Mouse (Mus musculus) kidney, embryonic 16.5 days (tissue): ENCODE data around the gene Snx25. TPM values are rescaled to one million over a fixed set of nuclear protein-coding genes. Genes with fewer than 3 reads are reported as not detected.

Experiments used
- ATAC-seq: fragments of 200-750 bp; cut with Nextera tagmentation; 2 replicates; pipeline ENCODE4 v1.8.0; 2017; ENCODE audit warnings: moderate TSS enrichment; ENCODE audit not compliant: low FRiP score, low TSS enrichment
- H3K27ac ChIP-seq: fragments of 300-500 bp; sonication (generic); 2 replicates; pipeline ENCODE4 v1.5.1; 2014; ENCODE audit warnings: low read length
- H3K27me3 ChIP-seq: fragments of 300-500 bp; sonication (generic); 2 replicates; pipeline ENCODE4 v1.6.1; 2014; ENCODE audit warnings: low read length, control low read depth, mixed read lengths; ENCODE audit not compliant: insufficient read depth
- H3K36me3 ChIP-seq: fragments of 300-500 bp; sonication (generic); 2 replicates; pipeline ENCODE4 v1.6.1; 2014; ENCODE audit warnings: low read length, control low read depth, mixed read lengths; ENCODE audit not compliant: insufficient read depth
- H3K4me1 ChIP-seq: fragments of 300-500 bp; sonication (generic); 2 replicates; pipeline ENCODE4 v1.6.1; 2014; ENCODE audit warnings: low read length, control low read depth, mixed read lengths; ENCODE audit not compliant: insufficient read depth
- H3K4me2 ChIP-seq: fragments of 300-500 bp; sonication (generic); replicated peaks from 2 replicates; pipeline ENCODE4 v1.6.1; 2014; ENCODE audit warnings: low read depth, low read length
- H3K4me3 ChIP-seq: fragments of 300-500 bp; sonication (generic); 2 replicates; pipeline ENCODE4 v1.5.1; 2014; ENCODE audit warnings: mild to moderate bottlenecking, low read length
- H3K9ac ChIP-seq: fragments of 300-500 bp; sonication (generic); replicated peaks from 2 replicates; pipeline ENCODE4 v1.6.1; 2014; ENCODE audit warnings: low read length
- H3K9me3 ChIP-seq: fragments of 300-500 bp; sonication (generic); 2 replicates; pipeline ENCODE4 v1.6.1; 2016; ENCODE audit warnings: low read length, control low read depth
- WGBS: fragments of 180-500 bp; shearing (Covaris S2); extraction: QIAGEN DNeasy Blood & Tissue Kit; methylation state at CpG from one replicate; pipeline ENCODE4 v1.1.7; 2014; 5-methylcytosine and 5-hydroxymethylcytosine counted together
- polyA plus RNA-seq: library from polyadenylated mRNA; unstranded; fragments of >200 nt; fragmentation: Nextera tagmentation; extraction: Ambion mirVana; gene quantifications from 2 replicates; pipeline ENCODE4 v1.2.1, GENCODE M21; 2015

Snx25 gene
- polyA plus RNA-seq, 1 experiment from 2014 or later: 4.5 TPM

GRCm38 (mm10) chr8:46153042-46153441 is 1.1 kb upstream of the Snx25 start:
- 37% methylated on average over 2 of the region's 2 CpGs for WGBS
- H3K27me3 ChIP-seq: peaks cover 13% of the 10 kb centered on the region
- peak overlapping the region; percentile 86 for H3K4me2 ChIP-seq
- no peak overlapping the region; the same call in 1 of the 2 replicates for H3K9ac ChIP-seq
- no peak overlapping the region for H3K27ac ChIP-seq
- peak overlapping the region; percentile 80 for H3K4me3 ChIP-seq
- H3K4me1 ChIP-seq: peaks cover 14% of the 10 kb centered on the region
- no peaks in the 10 kb centered on the region; the same call in 1 of the 2 replicates for H3K9me3 ChIP-seq
- no peak for ATAC-seq
- H3K36me3 ChIP-seq: no peaks in the 10 kb centered on the region

GRCm38 (mm10) chr8:46151202-46152062 is 527 bp downstream of the Snx25 start, which contains the start of gene Cfap97:
TSS of gene Cfap97 (plus strand) at chr8:46151771.
- WGBS: 1% methylated on average over 61 of the region's 75 CpGs
- peak within 1 kb of the TSS; percentile 80 for H3K4me3 ChIP-seq

GRCm38 (mm10) chr8:46149782-46150181 is 2.2 kb downstream of the Snx25 start:
- Histone ChIP-seq H3K9ac (no peak overlapping the region), H3K4me2 (no peak overlapping the region), H3K4me3 (no peak overlapping the region), H3K4me1 (peaks cover 14% of the 10 kb centered on the region), H3K36me3 (no peaks in the 10 kb centered on the region), H3K27me3 (peaks cover 13% of the 10 kb centered on the region), H3K27ac (no peak overlapping the region), H3K9me3 (no peaks in the 10 kb centered on the region)
- WGBS: 78% methylated on average over 9 of the region's 9 CpGs
- no peak for ATAC-seq

More at GRCm38 (mm10) chr8:46151202-46152062, 527 bp downstream of the Snx25 start, which contains the start of gene Cfap97:
- H3K9ac ChIP-seq: peak within 1 kb of the TSS; percentile 82
- H3K36me3 ChIP-seq: no peaks in the 10 kb centered on the region
- no peak within 1 kb of the TSS for H3K27ac ChIP-seq
- peak within 1 kb of the TSS; percentile 86 for H3K4me2 ChIP-seq
- ATAC-seq: peak; percentile 83
- peaks cover 14% of the 10 kb centered on the region for H3K4me1 ChIP-seq
- no peaks in the 10 kb centered on the region for H3K9me3 ChIP-seq
- H3K27me3 ChIP-seq: peaks cover 13% of the 10 kb centered on the region

GRCm38 (mm10) chr8:46149306-46149705 is 2.7 kb downstream of the Snx25 start:
- no peak overlapping the region for H3K4me3 ChIP-seq
- no peak overlapping the region for H3K9ac ChIP-seq
- no peak overlapping the region for H3K4me2 ChIP-seq
- ATAC-seq: no peak
- peaks cover 14% of the 10 kb centered on the region for H3K4me1 ChIP-seq
- peaks cover 13% of the 10 kb centered on the region for H3K27me3 ChIP-seq
- WGBS: 57% methylated on average over 6 of the region's 6 CpGs
- no peak overlapping the region for H3K27ac ChIP-seq
- H3K36me3 ChIP-seq: no peaks in the 10 kb centered on the region
- H3K9me3 ChIP-seq: no peaks in the 10 kb centered on the region

- no peak overlapping the region for H3K4me2 ChIP-seq
- no peaks in the 10 kb centered on the region for H3K36me3 ChIP-seq
- no peak overlapping the region for H3K27ac ChIP-seq
- no peaks in the 10 kb centered on the region for H3K27me3 ChIP-seq
- no peaks in the 10 kb centered on the region for H3K9me3 ChIP-seq
- peaks cover 17% of the 10 kb centered on the region for H3K4me1 ChIP-seq
- no peak for ATAC-seq
- H3K4me3 ChIP-seq: no peak overlapping the region
- 27% methylated on average over 3 of the region's 3 CpGs for WGBS
- 0 out of 2 replicates have a peak overlapping the region, but pooled peaks have one; percentile 11 for H3K9ac ChIP-seq
Measured at GRCm38 (mm10) chr8:46146173-46146572, 5.8 kb downstream of the Snx25 start.

- H3K9ac ChIP-seq: no peak overlapping the region
- no peak for ATAC-seq
- H3K4me3 ChIP-seq: no peak overlapping the region
- H3K9me3 ChIP-seq: no peaks in the 10 kb centered on the region
- WGBS: 23% methylated on average over 1 of the region's 1 CpGs
- H3K27ac ChIP-seq: no peak overlapping the region
- no peaks in the 10 kb centered on the region for H3K36me3 ChIP-seq
- no peaks in the 10 kb centered on the region for H3K27me3 ChIP-seq
- peaks cover 9% of the 10 kb centered on the region for H3K4me1 ChIP-seq
- no peak overlapping the region for H3K4me2 ChIP-seq
Measured at GRCm38 (mm10) chr8:46143924-46144323, 8.0 kb downstream of the Snx25 start.

GRCm38 (mm10) chr8:46143470-46143869 is 8.5 kb downstream of the Snx25 start:
- no peak for ATAC-seq
- Histone ChIP-seq H3K4me3 (no peak overlapping the region), H3K4me2 (no peak overlapping the region), H3K27me3 (no peaks in the 10 kb centered on the region), H3K27ac (no peak overlapping the region), H3K9ac (no peak overlapping the region), H3K36me3 (no peaks in the 10 kb centered on the region), H3K4me1 (peaks cover 9% of the 10 kb centered on the region), H3K9me3 (no peaks in the 10 kb centered on the region)
- 62% methylated on average over 5 of the region's 5 CpGs for WGBS

- peaks cover 9% of the 10 kb centered on the region for H3K4me1 ChIP-seq
- ATAC-seq: no peak
Measured at GRCm38 (mm10) chr8:46142498-46143081, 9.4 kb downstream of the Snx25 start.

GRCm38 (mm10) chr8:46141688-46142087 is 10.3 kb downstream of the Snx25 start:
- Histone ChIP-seq H3K4me3 (no peak overlapping the region), H3K36me3 (no peaks in the 10 kb centered on the region), H3K9me3 (no peaks in the 10 kb centered on the region), H3K9ac (no peak overlapping the region), H3K4me2 (no peak overlapping the region), H3K27ac (no peak overlapping the region), H3K27me3 (no peaks in the 10 kb centered on the region), H3K4me1 (peaks cover 9% of the 10 kb centered on the region)
- 88% methylated on average over 3 of the region's 3 CpGs for WGBS
- no peak for ATAC-seq

More at GRCm38 (mm10) chr8:46142498-46143081, 9.4 kb downstream of the Snx25 start:
- H3K4me2 ChIP-seq: no peak overlapping the region
- H3K27me3 ChIP-seq: no peaks in the 10 kb centered on the region
- no peaks in the 10 kb centered on the region for H3K36me3 ChIP-seq
- WGBS: 94% methylated on average over 4 of the region's 4 CpGs
- no peak overlapping the region for H3K9ac ChIP-seq
- H3K27ac ChIP-seq: no peak overlapping the region
- H3K4me3 ChIP-seq: no peak overlapping the region
- no peaks in the 10 kb centered on the region for H3K9me3 ChIP-seq
